Mouse (Mus musculus): Measurements from ENCODE around the gene Runx3. TPM values are rescaled to one million over a fixed set of nuclear protein-coding genes. Genes with fewer than 3 reads are reported as not detected.

Gene Runx3
- polyA plus RNA-seq, 1 experiment from 2014 or later, result 0.16 TPM

DNA sequence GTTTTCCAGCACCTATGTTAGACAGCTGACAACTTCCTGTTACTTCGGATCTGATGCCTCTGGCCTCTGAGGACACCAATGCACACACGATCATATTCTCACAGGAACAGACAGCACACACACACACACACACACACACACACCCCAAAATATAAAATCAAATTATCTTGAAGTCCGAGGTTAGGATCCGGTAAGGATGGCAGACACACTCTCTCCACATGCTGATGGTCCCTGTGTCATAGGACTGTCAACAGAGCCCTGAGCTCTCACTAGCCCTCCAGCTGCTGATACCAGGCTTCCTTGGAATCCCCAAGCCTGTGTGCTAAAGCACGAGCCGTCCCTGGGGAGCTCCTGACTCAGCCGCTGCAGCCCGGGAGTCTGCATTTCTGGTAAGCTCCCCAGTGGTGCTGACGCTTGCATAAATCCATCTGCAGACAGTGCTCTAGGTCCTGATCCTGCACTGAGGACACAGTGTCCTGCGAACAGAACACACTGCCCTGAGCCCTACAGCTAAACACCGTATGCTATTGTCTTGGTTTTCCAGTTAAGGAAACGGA, 69.1 kb downstream of the Runx3 start:
- 70% methylated on average over 12 of the region's 12 CpGs for WGBS

DNA sequence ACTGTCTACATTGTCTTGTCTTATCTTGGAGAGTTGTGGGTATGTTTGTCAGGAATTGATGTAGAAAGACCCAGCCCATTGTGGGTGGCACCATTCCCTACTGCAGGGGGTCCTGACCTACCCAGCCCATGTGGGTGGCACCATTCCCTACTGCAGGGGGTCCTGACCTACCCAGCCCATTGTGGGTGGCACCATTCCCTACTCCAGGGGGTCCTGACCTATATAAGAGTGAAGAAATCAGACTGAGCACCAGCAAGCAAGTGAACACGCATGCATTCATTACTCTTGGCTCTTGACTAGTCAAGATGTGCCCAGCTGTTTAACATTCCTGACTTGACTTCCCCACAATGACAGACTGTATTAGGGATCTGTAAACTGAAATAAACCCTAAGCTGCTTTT, 69.9 kb downstream of the Runx3 start:
- ATAC-seq (ENCODE audit: insufficient read depth) (no peak), DNase-seq (no peak)
- Histone ChIP-seq H3K9me3 (ENCODE audit: low read depth, low read length) (no peaks in the 10 kb centered on the region), H3K9ac (no peak overlapping the region), H3K4me2 (no peak overlapping the region), H3K4me3 (ENCODE audit: low read depth, low read length) (no peak overlapping the region), H3K36me3 (ENCODE audit: insufficient read depth) (no peaks in the 10 kb centered on the region), H3K27me3 (ENCODE audit: insufficient read depth, low read length) (no peaks in the 10 kb centered on the region), H3K4me1 (ENCODE audit: insufficient read depth) (no peaks in the 10 kb centered on the region), H3K27ac (ENCODE audit: low read depth) (no peak overlapping the region)
- WGBS, result 74% methylated on average over 1 of the region's 1 CpGs
- no peak for TF ChIP-seq CTCF (IDR thresholded peaks at IDR 0.05; ENCODE audit: low read depth)

More for the DNA sequence above, 69.1 kb downstream of the Runx3 start:
- Histone ChIP-seq H3K9me3 (ENCODE audit: low read depth, low read length) (no peaks in the 10 kb centered on the region), H3K36me3 (ENCODE audit: insufficient read depth) (no peaks in the 10 kb centered on the region), H3K4me1 (ENCODE audit: insufficient read depth) (no peaks in the 10 kb centered on the region), H3K4me3 (ENCODE audit: low read depth, low read length) (no peak overlapping the region), H3K27me3 (ENCODE audit: insufficient read depth, low read length) (no peaks in the 10 kb centered on the region), H3K9ac (no peak overlapping the region), H3K27ac (ENCODE audit: low read depth) (no peak overlapping the region), H3K4me2 (no peak overlapping the region)
- TF ChIP-seq CTCF (IDR thresholded peaks at IDR 0.05; ENCODE audit: low read depth), result no peak
- ATAC-seq (ENCODE audit: insufficient read depth) (no peak), DNase-seq (no peak)

DNA sequence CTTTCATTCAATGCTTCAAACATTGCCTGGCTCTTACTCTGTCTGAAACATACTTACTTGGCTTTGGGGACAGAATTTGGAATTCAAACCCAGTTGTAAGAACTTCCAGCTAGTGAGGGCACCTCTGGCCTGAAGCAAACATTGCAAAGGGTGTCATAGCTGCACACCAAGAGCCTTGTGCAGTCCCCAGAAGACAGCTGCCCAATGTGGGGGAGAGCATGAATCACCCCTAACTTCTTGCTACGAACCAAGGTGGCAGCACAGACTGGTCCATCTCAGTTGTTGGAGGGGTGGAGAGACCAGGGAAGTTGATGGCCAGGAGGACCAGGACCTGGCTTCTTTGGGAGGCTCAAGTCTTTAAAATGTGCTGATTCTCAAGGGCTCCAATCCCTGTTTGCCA, 70.7 kb downstream of the Runx3 start:
- H3K4me2 ChIP-seq, result no peak overlapping the region
- WGBS, result 50% methylated on average over 1 of the region's 1 CpGs
- DNase-seq, result no peak
- H3K36me3 ChIP-seq (ENCODE audit: insufficient read depth), result no peaks in the 10 kb centered on the region
- H3K27me3 ChIP-seq (ENCODE audit: insufficient read depth, low read length), result no peaks in the 10 kb centered on the region
- H3K27ac ChIP-seq (ENCODE audit: low read depth), result no peak overlapping the region
- H3K9ac ChIP-seq, result no peak overlapping the region
- H3K9me3 ChIP-seq (ENCODE audit: low read depth, low read length), result no peaks in the 10 kb centered on the region
- no peaks in the 10 kb centered on the region for H3K4me1 ChIP-seq (ENCODE audit: insufficient read depth)
- TF ChIP-seq CTCF (IDR thresholded peaks at IDR 0.05; ENCODE audit: low read depth), result no peak
- no peak for ATAC-seq (ENCODE audit: insufficient read depth)
- H3K4me3 ChIP-seq (ENCODE audit: low read depth, low read length), result no peak overlapping the region

DNA sequence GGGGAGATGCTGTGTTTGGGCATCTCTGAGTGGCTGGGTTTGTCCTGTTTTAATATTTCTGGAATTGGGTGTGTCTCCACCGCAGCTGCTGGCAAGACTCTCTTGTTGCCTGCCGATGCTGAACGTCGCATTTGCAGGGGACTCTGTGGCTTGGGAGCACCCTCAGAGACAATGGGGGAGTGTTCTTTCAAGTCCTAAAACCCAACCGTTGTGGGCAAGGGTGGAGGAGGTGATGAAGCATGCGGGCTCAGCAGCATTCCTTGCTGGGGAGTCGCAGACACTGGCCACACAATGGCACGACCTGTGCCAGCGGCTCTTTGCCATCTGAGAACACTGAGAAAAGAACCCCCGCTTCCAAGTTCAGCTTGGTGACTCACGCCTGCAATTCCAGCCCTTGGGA, 71.2 kb downstream of the Runx3 start:
- no peak overlapping the region for H3K4me3 ChIP-seq (ENCODE audit: low read depth, low read length)
- H3K4me2 ChIP-seq, result no peak overlapping the region
- ATAC-seq (ENCODE audit: insufficient read depth), result no peak
- H3K4me1 ChIP-seq (ENCODE audit: insufficient read depth), result no peaks in the 10 kb centered on the region
- no peaks in the 10 kb centered on the region for H3K27me3 ChIP-seq (ENCODE audit: insufficient read depth, low read length)
- H3K27ac ChIP-seq (ENCODE audit: low read depth), result no peak overlapping the region
- WGBS, result 75% methylated on average over 11 of the region's 11 CpGs
- H3K9ac ChIP-seq, result no peak overlapping the region
- no peak for DNase-seq
- no peaks in the 10 kb centered on the region for H3K36me3 ChIP-seq (ENCODE audit: insufficient read depth)
- no peak for TF ChIP-seq CTCF (IDR thresholded peaks at IDR 0.05; ENCODE audit: low read depth)
- H3K9me3 ChIP-seq (ENCODE audit: low read depth, low read length), result no peaks in the 10 kb centered on the region

DNA sequence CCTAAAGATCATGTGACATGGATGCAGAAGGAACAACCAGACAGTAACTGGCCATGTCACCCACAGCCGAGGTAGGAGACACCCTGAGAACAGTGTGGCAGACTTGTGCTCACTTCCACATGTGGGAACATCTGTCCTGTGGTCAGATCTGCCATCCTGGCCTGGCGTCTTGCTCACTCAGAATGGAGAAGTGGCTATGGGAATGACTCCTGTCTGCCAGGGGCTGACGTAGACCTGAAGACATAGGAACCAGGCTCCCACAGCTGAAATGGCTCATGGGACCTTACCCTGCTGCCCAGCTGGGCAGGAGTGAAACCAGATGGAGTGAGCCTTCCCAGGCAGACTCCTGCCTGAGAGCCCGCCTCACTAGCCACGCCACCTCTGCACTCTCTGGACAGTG, 72.4 kb downstream of the Runx3 start:
- WGBS, result 62% methylated on average over 5 of the region's 5 CpGs
- H3K4me1 ChIP-seq (ENCODE audit: insufficient read depth), result no peaks in the 10 kb centered on the region
- TF ChIP-seq CTCF (IDR thresholded peaks at IDR 0.05; ENCODE audit: low read depth), result no peak
- H3K4me2 ChIP-seq, result no peak overlapping the region
- H3K9me3 ChIP-seq (ENCODE audit: low read depth, low read length), result no peaks in the 10 kb centered on the region
- H3K27ac ChIP-seq (ENCODE audit: low read depth), result no peak overlapping the region
- no peak for DNase-seq
- H3K9ac ChIP-seq, result no peak overlapping the region
- no peaks in the 10 kb centered on the region for H3K36me3 ChIP-seq (ENCODE audit: insufficient read depth)
- H3K27me3 ChIP-seq (ENCODE audit: insufficient read depth, low read length), result no peaks in the 10 kb centered on the region
- H3K4me3 ChIP-seq (ENCODE audit: low read depth, low read length), result no peak overlapping the region
- ATAC-seq (ENCODE audit: insufficient read depth), result no peak

DNA sequence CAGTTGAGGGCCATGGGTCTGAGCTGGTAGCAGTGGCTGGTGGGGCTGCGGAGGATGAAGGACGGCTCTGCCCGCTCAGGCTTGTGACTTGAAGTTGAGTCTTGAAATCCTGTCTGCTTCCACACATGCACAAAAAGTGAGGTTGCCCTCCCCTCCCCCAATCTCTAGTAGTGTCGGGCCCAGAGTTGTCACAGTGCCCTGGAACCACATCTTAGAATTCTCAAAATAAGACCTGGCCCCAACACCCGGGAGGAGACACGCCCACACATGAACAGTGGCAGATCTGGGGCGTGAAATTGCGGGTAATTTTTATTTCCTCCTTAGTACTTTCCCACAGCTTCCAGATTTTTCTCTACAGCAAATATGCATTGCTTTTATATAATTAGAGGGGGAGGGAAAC, 77.4 kb downstream of the Runx3 start:
- no peak overlapping the region for H3K4me3 ChIP-seq (ENCODE audit: low read depth, low read length)
- H3K36me3 ChIP-seq (ENCODE audit: insufficient read depth), result no peaks in the 10 kb centered on the region
- no peaks in the 10 kb centered on the region for H3K27me3 ChIP-seq (ENCODE audit: insufficient read depth, low read length)
- H3K4me2 ChIP-seq, result no peak overlapping the region
- ATAC-seq (ENCODE audit: insufficient read depth), result no peak
- no peak overlapping the region for H3K27ac ChIP-seq (ENCODE audit: low read depth)
- DNase-seq, result no peak
- H3K4me1 ChIP-seq (ENCODE audit: insufficient read depth), result no peaks in the 10 kb centered on the region
- TF ChIP-seq CTCF (IDR thresholded peaks at IDR 0.05; ENCODE audit: low read depth), result no peak
- no peak overlapping the region for H3K9ac ChIP-seq
- H3K9me3 ChIP-seq (ENCODE audit: low read depth, low read length), result no peaks in the 10 kb centered on the region
- 71% methylated on average over 8 of the region's 8 CpGs for WGBS

DNA sequence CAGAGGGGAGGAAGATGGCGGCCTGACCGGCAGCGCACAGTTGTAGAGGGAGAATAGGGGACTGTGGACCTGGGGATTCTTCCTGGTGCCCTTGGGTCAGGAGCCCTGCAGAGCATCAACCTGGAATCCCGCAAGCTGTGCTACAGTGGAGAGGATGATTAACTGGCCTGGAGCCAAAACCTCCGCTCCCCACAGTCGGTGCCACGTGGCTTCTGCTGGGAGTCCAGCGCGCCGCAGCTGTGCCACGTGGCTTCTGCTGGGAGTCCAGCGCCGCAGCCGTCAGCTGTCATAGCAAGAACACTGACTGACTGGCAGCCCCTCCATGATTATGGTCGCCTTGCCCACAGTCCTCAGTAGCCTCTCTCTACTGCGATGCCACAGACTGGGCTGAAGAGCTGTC, 81.3 kb downstream of the Runx3 start:
- ATAC-seq (ENCODE audit: insufficient read depth), result no peak
- no peaks in the 10 kb centered on the region for H3K9me3 ChIP-seq (ENCODE audit: low read depth, low read length)
- WGBS, result 72% methylated on average over 16 of the region's 16 CpGs
- peaks cover 15% of the 10 kb centered on the region for H3K27me3 ChIP-seq (ENCODE audit: insufficient read depth, low read length)
- H3K9ac ChIP-seq, result no peak overlapping the region
- H3K36me3 ChIP-seq (ENCODE audit: insufficient read depth), result no peaks in the 10 kb centered on the region
- no peak overlapping the region for H3K4me3 ChIP-seq (ENCODE audit: low read depth, low read length)
- no peak overlapping the region for H3K4me2 ChIP-seq
- H3K27ac ChIP-seq (ENCODE audit: low read depth), result no peak overlapping the region
- H3K4me1 ChIP-seq (ENCODE audit: insufficient read depth), result no peaks in the 10 kb centered on the region; the same call in 1 of the 2 replicates
- peak; percentile 37 for DNase-seq
- TF ChIP-seq CTCF (IDR thresholded peaks at IDR 0.05; ENCODE audit: low read depth), result no peak

DNA sequence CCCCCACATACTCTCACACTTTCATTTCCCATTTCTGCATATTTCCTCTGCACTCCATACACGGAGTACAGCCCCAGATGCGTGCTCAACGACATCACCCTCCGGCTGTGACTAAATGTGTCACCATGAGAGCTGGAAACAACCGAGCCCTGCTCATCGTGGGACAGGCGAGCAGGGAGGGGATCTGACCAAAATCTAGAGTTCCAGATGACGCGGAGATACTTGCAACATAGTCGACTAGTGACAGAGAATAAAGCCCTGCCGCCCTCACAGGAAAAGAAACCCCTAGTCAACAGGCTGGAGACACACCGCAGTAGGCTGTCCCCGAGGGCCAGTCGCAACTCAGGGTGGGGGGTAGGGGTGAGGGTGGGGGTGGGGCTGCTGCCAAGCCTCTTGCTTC, 82.8 kb downstream of the Runx3 start:
- H3K9ac ChIP-seq, result peak overlapping the region; percentile 32
- ATAC-seq (ENCODE audit: insufficient read depth), result peak; percentile 25; the same call in 1 of the 2 replicates
- H3K27ac ChIP-seq (ENCODE audit: low read depth), result no peak overlapping the region
- peak overlapping the region; percentile 33 for H3K4me3 ChIP-seq (ENCODE audit: low read depth, low read length)
- H3K27me3 ChIP-seq (ENCODE audit: insufficient read depth, low read length), result peaks cover 15% of the 10 kb centered on the region
- H3K4me2 ChIP-seq, result peak overlapping the region; percentile 72
- no peaks in the 10 kb centered on the region for H3K9me3 ChIP-seq (ENCODE audit: low read depth, low read length)
- no peaks in the 10 kb centered on the region for H3K36me3 ChIP-seq (ENCODE audit: insufficient read depth)
- no peaks in the 10 kb centered on the region; the same call in 1 of the 2 replicates for H3K4me1 ChIP-seq (ENCODE audit: insufficient read depth)
- 1% methylated on average over 14 of the region's 14 CpGs for WGBS
- no peak for TF ChIP-seq CTCF (IDR thresholded peaks at IDR 0.05; ENCODE audit: low read depth)
- DNase-seq, result peak; percentile 69
